Mouse (Mus musculus): ENCODE measurements around the gene Chpf.

DNA sequence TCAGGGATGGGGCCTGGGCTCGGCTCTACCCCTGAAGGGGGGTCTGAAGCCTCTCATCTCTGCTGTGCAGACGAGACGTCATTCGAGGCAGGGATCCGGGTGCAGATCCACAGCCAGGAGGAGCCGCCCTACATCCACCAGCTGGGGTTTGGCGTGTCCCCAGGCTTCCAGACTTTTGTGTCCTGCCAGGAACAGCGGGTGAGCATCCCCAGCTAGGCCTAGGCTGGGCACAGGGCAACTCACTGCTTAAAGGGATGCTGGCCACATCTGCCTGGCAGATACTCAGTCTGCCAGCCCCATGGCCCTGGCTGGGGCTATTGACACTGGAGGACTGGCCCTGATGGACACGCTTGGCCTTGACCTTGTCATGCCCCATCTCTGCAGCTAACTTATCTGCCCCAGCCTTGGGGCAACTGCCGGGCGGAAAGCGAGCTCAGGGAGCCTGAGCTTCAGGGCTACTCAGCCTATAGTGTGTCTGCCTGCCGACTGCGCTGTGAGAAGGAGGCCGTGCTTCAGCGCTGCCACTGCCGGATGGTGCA lies 9.8 kb downstream of the Chpf start:
- TF ChIP-seq CTCF (IDR thresholded peaks at IDR 0.05; ENCODE audit: extremely low read depth, insufficient read length, insufficient replicate concordance, low read depth, low read length) (no peak), POLR2A (IDR thresholded peaks at IDR 0.05; ENCODE audit: low read depth, low read length) (no peak)
